Mouse (Mus musculus) liver, embryonic 11.5 days (tissue): Measurements from ENCODE around the gene Dus2. TPM values are rescaled to one million over a fixed set of nuclear protein-coding genes. Genes with fewer than 3 reads are reported as not detected.

Experiments used
- ATAC-seq: fragments of 200-750 bp; cut with Nextera tagmentation; replicated peaks from 2 replicates; pipeline ENCODE4 v1.8.0; 2017; ENCODE audit warnings: moderate number of reproducible peaks, mild to moderate bottlenecking, moderate TSS enrichment, moderate library complexity; ENCODE audit not compliant: low FRiP score
- DNase-seq: peaks from one replicate; pipeline ENCODE4 v3.0.0-alpha.2; 2017; ENCODE audit warnings: low spot score
- H3K27ac ChIP-seq: fragments of 300-500 bp; sonication (generic); 2 replicates; pipeline ENCODE4 v1.5.1; 2014; ENCODE audit warnings: mild to moderate bottlenecking, low read depth, low read length, control low read depth
- H3K27me3 ChIP-seq: fragments of 300-500 bp; sonication (generic); replicated peaks from 2 replicates; pipeline ENCODE4 v1.6.1; 2014; ENCODE audit warnings: low read length, mixed read lengths; ENCODE audit not compliant: control insufficient read depth, insufficient read depth
- H3K36me3 ChIP-seq: fragments of 300-500 bp; sonication (generic); 2 replicates; pipeline ENCODE4 v1.6.1; 2014; ENCODE audit warnings: mild to moderate bottlenecking, low read length, moderate library complexity, mixed read lengths; ENCODE audit not compliant: control insufficient read depth, insufficient read depth
- H3K4me1 ChIP-seq: fragments of 300-500 bp; sonication (generic); replicated peaks from 2 replicates; pipeline ENCODE4 v1.6.1; 2014; ENCODE audit warnings: low read length, mixed read lengths; ENCODE audit not compliant: control insufficient read depth, insufficient read depth
- H3K4me2 ChIP-seq: fragments of 300-500 bp; sonication (generic); 2 replicates; pipeline ENCODE4 v1.6.1; 2014; ENCODE audit warnings: mild to moderate bottlenecking, control low read depth, moderate library complexity
- H3K4me3 ChIP-seq: fragments of 300-500 bp; sonication (generic); 2 replicates; pipeline ENCODE4 v1.5.1; 2014; ENCODE audit warnings: low read depth, low read length, control low read depth
- H3K9ac ChIP-seq: fragments of 300-500 bp; sonication (generic); 2 replicates; pipeline ENCODE4 v1.6.1; 2014; ENCODE audit warnings: low read depth, low read length, control low read depth
- H3K9me3 ChIP-seq: fragments of 300-500 bp; sonication (generic); 2 replicates; pipeline ENCODE4 v1.6.1; 2016; ENCODE audit warnings: low read length, inconsistent platforms, mixed read lengths; ENCODE audit not compliant: control insufficient read depth
- WGBS: fragments of 180-500 bp; shearing (Covaris S2); extraction: QIAGEN DNeasy Blood & Tissue Kit; methylation state at CpG from one replicate; pipeline ENCODE4 v1.1.7; 2014; 5-methylcytosine and 5-hydroxymethylcytosine counted together
- polyA plus RNA-seq: library from polyadenylated mRNA; unstranded; fragments of >200 nt; fragmentation: Nextera tagmentation; extraction: Ambion mirVana; gene quantifications from 2 replicates; pipeline ENCODE4 v1.2.1, GENCODE M21; 2014

Dus2 gene
- polyA plus RNA-seq, 1 experiment from 2014 or later, result 25.0 TPM

DNA sequence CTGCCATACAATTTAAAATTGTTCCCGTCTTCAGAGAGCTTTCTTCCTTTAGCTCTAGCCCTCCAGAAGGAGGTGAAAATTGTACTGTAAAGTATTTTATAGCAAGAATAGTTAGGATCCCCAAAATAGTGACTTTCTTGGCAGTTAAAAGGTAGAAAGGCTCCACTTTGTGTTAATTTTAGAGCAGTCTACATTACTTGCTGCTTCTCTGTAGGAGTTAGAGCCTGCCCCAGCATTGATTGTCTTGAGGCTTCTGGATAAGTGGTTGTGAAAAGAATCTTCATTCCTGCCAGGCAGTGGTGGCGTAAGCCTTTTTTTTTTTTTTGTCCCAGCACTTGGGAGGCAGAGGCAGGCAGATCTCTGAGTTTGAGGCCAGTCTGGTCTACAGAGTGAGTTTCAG is 75.6 kb downstream of the Dus2 start:
- Histone ChIP-seq H3K36me3 (no peaks in the 10 kb centered on the region), H3K9me3 (no peaks in the 10 kb centered on the region), H3K9ac (no peak overlapping the region), H3K27ac (no peak overlapping the region), H3K4me2 (no peak overlapping the region), H3K27me3 (no peaks in the 10 kb centered on the region), H3K4me3 (no peak overlapping the region), H3K4me1 (peaks cover 20% of the 10 kb centered on the region)
- DNase-seq (no peak), ATAC-seq (no peak)
- 96% methylated on average over 2 of the region's 2 CpGs for WGBS

DNA sequence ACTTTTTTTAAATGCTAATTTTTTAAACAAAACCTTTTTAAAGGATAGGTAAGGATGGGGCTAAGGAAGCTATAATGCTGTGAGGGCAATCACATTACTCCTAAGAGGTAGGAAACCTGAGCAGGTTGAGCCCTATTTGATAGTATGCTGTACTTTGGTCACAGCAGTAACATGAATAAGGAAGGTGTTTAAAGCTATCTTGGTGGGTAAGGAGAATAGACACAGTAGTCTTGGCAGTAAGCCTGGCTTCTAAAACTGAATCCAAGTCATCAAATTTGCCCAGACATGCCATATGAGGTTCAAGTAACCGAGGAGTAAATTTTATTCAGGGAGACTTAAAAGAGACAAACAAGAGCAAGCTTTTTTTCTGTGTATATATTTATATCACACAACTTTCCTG is 78.4 kb downstream of the Dus2 start:
- 86% methylated on average over 1 of the region's 1 CpGs for WGBS
- H3K4me3 ChIP-seq, result no peak overlapping the region
- DNase-seq (no peak), ATAC-seq (no peak)
- no peak overlapping the region for H3K4me2 ChIP-seq
- H3K9ac ChIP-seq, result no peak overlapping the region
- H3K4me1 ChIP-seq, result 0 out of 2 replicates have a peak, but pooled peaks cover 3% of the 10 kb centered on the region
- H3K36me3 ChIP-seq, result no peaks in the 10 kb centered on the region
- no peak overlapping the region for H3K27ac ChIP-seq
- no peaks in the 10 kb centered on the region for H3K9me3 ChIP-seq
- no peaks in the 10 kb centered on the region for H3K27me3 ChIP-seq

DNA sequence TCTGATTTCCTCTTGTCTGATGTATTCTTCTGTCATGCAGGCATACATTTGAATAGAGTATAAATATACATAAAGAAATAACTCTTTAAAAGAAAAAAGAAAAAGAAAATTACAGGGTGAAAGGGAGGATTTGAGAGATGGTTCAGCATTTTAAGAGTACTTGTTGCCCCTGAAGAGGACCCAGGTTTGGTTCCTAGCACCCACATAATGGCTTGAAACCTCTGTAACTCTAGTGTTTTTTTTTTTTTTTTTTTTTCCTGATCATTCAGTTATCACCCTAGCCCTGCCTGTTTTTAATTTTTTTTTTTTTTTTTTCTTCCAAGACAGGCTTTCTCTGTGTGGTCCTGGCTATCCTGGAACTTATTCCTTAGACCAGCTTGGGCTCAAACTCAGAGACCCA is 81.0 kb downstream of the Dus2 start:
- H3K4me2 ChIP-seq, result no peak overlapping the region
- H3K4me3 ChIP-seq, result no peak overlapping the region
- H3K9me3 ChIP-seq, result no peaks in the 10 kb centered on the region
- H3K9ac ChIP-seq, result no peak overlapping the region
- H3K4me1 ChIP-seq, result no peaks in the 10 kb centered on the region
- H3K27me3 ChIP-seq, result no peaks in the 10 kb centered on the region
- no peaks in the 10 kb centered on the region for H3K36me3 ChIP-seq
- no peak for ATAC-seq
- no peak overlapping the region for H3K27ac ChIP-seq
- DNase-seq, result no peak

DNA sequence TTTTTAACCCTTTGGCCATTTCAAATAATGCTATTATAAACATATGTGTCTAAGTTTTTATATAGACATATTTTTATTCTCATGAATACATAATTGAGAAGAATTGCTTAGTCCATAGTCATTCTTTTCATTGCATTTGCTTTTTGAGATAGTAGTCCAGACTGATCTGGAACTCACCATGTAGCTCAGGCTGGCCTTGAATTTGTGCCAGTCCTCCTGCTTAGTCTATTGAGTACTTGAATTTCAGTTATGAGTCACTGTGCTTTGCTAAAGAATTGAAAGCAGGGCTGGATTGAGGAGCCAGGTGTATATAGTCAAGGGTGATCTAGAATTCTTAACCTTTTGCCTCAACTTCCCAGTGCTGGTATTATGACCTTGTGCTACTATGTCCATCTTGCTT is 83.1 kb downstream of the Dus2 start:
- no peak overlapping the region for H3K4me2 ChIP-seq
- no peaks in the 10 kb centered on the region for H3K27me3 ChIP-seq
- H3K9me3 ChIP-seq, result no peaks in the 10 kb centered on the region
- no peak for ATAC-seq
- H3K27ac ChIP-seq, result no peak overlapping the region
- no peaks in the 10 kb centered on the region for H3K4me1 ChIP-seq
- no peak overlapping the region for H3K4me3 ChIP-seq
- no peak overlapping the region for H3K9ac ChIP-seq
- no peak for DNase-seq
- peaks cover 2% of the 10 kb centered on the region; the same call in 1 of the 2 replicates for H3K36me3 ChIP-seq

DNA sequence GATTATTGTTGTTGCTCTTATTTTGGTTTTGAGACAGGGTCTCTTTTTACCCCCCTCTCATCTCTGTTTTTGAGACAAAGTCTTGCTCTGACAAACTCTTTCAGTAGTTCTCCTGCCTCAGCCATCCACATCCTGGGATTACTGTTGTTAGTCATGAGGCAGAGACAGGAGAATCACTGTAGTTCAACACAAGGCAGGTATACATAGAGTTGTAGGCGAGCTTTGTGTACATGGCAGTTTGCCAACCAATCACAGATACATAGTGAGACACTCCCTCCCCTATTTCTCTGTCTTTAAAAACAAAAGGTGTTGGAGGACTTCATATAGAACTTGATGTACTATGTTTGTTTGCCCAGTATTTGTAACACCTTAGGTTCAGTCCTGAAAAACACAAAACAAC is 83.5 kb downstream of the Dus2 start:
- no peaks in the 10 kb centered on the region for H3K4me1 ChIP-seq

DNA sequence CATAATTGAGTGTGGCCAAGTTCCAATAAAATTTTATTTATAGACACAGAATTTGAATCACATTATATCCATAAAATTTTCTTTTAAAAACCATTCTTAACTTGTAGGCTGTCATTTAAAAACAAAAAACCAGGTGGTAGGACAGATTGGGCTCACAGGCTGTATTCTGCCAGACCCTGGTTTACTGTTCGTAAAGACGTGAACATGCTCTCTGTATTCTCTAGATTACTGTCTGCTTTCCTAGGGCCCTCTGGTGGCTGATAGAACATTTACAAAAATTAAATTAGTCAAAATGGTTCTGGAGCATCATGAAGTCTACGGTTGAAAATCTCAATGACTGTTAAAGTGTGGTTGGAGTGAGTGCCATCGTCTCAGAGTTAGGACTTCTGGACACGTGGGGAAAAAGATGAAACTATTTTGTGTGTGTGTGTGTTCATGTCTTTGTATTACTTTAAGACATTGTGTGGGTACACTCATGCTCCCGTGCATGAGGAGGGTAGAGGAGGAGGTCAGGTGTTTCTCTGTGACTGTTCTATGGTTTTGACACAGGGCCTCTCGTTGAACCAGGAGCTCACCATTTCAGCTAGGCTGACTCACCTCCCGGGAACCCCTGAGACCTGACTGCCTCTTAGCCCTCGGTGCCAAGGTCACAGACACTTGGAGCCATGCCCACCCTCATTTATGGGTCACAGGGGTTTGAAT is 84.2 kb downstream of the Dus2 start:
- Histone ChIP-seq H3K9me3 (no peaks in the 10 kb centered on the region), H3K27ac (no peak overlapping the region), H3K9ac (no peak overlapping the region), H3K27me3 (no peaks in the 10 kb centered on the region), H3K4me1 (no peaks in the 10 kb centered on the region), H3K4me3 (no peak overlapping the region), H3K36me3 (peaks cover 2% of the 10 kb centered on the region; the same call in 1 of the 2 replicates), H3K4me2 (no peak overlapping the region)
- no peak for ATAC-seq
- no peak for DNase-seq
- 83% methylated on average over 9 of the region's 9 CpGs for WGBS

More for the DNA sequence above, 83.5 kb downstream of the Dus2 start:
- WGBS, result 75% methylated on average over 1 of the region's 1 CpGs
- DNase-seq, result no peak
- ATAC-seq, result no peak
- Histone ChIP-seq H3K9ac (no peak overlapping the region), H3K4me2 (no peak overlapping the region), H3K27ac (no peak overlapping the region), H3K4me3 (no peak overlapping the region), H3K36me3 (peaks cover 2% of the 10 kb centered on the region; the same call in 1 of the 2 replicates), H3K9me3 (no peaks in the 10 kb centered on the region), H3K27me3 (no peaks in the 10 kb centered on the region)

DNA sequence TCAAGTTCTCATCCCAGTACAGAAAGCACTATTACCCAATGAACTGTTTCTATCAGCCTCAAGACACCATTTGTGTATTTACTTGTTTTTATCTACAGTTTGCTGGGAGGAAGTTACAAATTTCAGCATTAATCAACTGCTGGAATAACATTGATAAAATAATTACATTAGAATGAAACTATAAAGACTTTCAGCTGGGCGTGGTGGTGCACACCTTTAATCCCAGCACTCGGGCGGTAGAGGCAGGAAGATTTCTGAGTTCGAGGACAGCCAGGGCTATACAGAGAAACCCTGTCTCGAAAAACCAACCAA is 84.7 kb downstream of the Dus2 start:
- no peaks in the 10 kb centered on the region for H3K9me3 ChIP-seq
- H3K27ac ChIP-seq, result no peak overlapping the region
- no peak overlapping the region for H3K4me3 ChIP-seq
- no peak for ATAC-seq
- no peak for DNase-seq
- WGBS, result 94% methylated on average over 5 of the region's 5 CpGs
- no peak overlapping the region for H3K4me2 ChIP-seq
- H3K9ac ChIP-seq, result no peak overlapping the region
- no peaks in the 10 kb centered on the region for H3K4me1 ChIP-seq
- H3K36me3 ChIP-seq, result peaks cover 2% of the 10 kb centered on the region; the same call in 1 of the 2 replicates
- H3K27me3 ChIP-seq, result no peaks in the 10 kb centered on the region

DNA sequence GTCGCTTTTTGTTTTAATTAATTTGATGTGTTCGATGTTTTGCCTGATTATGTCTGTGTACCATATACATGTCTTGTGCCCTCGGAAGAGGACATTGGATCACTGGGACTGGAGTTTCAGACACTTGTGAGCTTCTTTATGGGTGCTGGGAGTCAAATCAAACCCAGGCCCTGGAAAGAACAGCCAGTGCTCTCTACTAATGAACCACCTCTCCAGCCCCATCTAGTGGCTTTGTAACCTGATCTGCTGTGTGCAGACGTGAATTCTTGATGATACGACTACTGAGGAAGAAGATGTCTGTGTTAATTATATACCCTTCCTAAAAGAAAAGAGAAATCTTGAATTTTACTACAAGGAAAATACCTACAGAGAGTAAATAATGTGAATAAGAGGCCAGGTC is 85.5 kb downstream of the Dus2 start:
- DNase-seq (no peak), ATAC-seq (no peak)
- Histone ChIP-seq H3K27me3 (no peaks in the 10 kb centered on the region), H3K4me2 (no peak overlapping the region), H3K9ac (no peak overlapping the region), H3K9me3 (no peaks in the 10 kb centered on the region), H3K4me3 (no peak overlapping the region), H3K36me3 (peaks cover 2% of the 10 kb centered on the region; the same call in 1 of the 2 replicates), H3K4me1 (no peaks in the 10 kb centered on the region), H3K27ac (no peak overlapping the region)
- WGBS, result 85% methylated on average over 5 of the region's 5 CpGs

DNA sequence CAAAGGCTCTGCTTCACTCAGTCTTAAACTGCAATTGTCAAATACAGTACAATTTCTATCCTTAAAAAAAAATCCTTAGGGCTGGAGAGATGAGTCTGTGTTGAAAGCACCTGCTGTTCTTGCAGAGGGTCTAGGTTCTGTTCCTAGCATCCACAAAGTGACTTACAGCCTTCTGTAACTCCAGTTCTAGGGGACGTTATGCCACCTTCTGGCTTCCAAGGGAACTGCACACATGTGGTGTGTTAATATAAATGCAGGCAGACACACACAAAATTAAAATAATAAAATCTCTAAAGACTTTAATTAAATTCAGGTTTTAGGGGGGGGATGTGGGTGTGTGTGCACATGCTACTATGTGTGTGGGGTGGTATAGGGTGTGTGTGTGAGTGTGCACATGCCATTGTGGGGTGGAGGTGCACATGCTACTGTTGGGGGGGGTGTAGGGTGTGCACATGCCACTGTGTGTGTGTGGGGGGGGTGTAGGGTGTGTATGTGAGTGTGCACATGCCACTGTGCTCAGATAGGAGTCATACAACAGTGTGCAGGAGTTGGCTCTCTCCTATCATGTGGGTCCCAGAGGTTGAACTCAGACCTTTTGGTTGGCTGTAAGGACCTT is 86.4 kb downstream of the Dus2 start:
- Histone ChIP-seq H3K9ac (no peak overlapping the region), H3K9me3 (no peaks in the 10 kb centered on the region), H3K4me1 (no peaks in the 10 kb centered on the region), H3K4me3 (no peak overlapping the region), H3K4me2 (no peak overlapping the region), H3K27me3 (no peaks in the 10 kb centered on the region), H3K27ac (no peak overlapping the region), H3K36me3 (peaks cover 2% of the 10 kb centered on the region; the same call in 1 of the 2 replicates)
- WGBS, result 80% methylated on average over 1 of the region's 1 CpGs
- no peak for ATAC-seq
- no peak for DNase-seq
